Mouse (Mus musculus): Measurements from ENCODE around the gene Mettl9.
"Not testable (repeated sequence)": the region's sequence is repeated elsewhere in the genome, so short reads cannot be mapped to it uniquely, and the experiment has no call there.

The Mettl9 gene

GRCm38 (mm10) chr7:121033856-121034652, at the start of gene Mettl9:
TSS of gene Mettl9 (plus strand) at chr7:121034445.
- DNase-seq (ENCODE audit: low read depth, low spot score): peak; percentile 96

- no peak for DNase-seq (ENCODE audit: low read depth, low spot score)
Observed at GRCm38 (mm10) chr7:120991191-120991590, 43.1 kb upstream of the Mettl9 start.

- no peak for DNase-seq (ENCODE audit: low read depth, low spot score)
Observed at GRCm38 (mm10) chr7:120999021-120999530, 35.2 kb upstream of the Mettl9 start.

GRCm38 (mm10) chr7:121000065-121000822, 34.0 kb upstream of the Mettl9 start:
- DNase-seq (ENCODE audit: low read depth, low spot score): no peak

GRCm38 (mm10) chr7:121001879-121002278, 32.4 kb upstream of the Mettl9 start:
- no peak for DNase-seq (ENCODE audit: low read depth, low spot score)

GRCm38 (mm10) chr7:121002407-121002928, 31.8 kb upstream of the Mettl9 start:
- no peak for DNase-seq (ENCODE audit: low read depth, low spot score)

- no peak for DNase-seq (ENCODE audit: low read depth, low spot score)
Observed at GRCm38 (mm10) chr7:121003793-121004418, 30.3 kb upstream of the Mettl9 start.

- no peak for DNase-seq (ENCODE audit: low read depth, low spot score)
Observed at GRCm38 (mm10) chr7:121011794-121012689, 22.2 kb upstream of the Mettl9 start.

GRCm38 (mm10) chr7:121014486-121014885, 19.8 kb upstream of the Mettl9 start:
- no peak for DNase-seq (ENCODE audit: low read depth, low spot score)

GRCm38 (mm10) chr7:121018778-121019177, 15.5 kb upstream of the Mettl9 start:
- DNase-seq (ENCODE audit: low read depth, low spot score): no peak

GRCm38 (mm10) chr7:121020277-121020676, 14.0 kb upstream of the Mettl9 start:
- peak; percentile 41 for DNase-seq (ENCODE audit: low read depth, low spot score)

- no peak for DNase-seq (ENCODE audit: low read depth, low spot score)
Observed at GRCm38 (mm10) chr7:121025221-121026008, 8.8 kb upstream of the Mettl9 start.

GRCm38 (mm10) chr7:121026300-121026699, 7.9 kb upstream of the Mettl9 start:
- no peak for DNase-seq (ENCODE audit: low read depth, low spot score)

- DNase-seq (ENCODE audit: low read depth, low spot score): not testable (repeated sequence)
Observed at GRCm38 (mm10) chr7:121029947-121030346, 4.3 kb upstream of the Mettl9 start.

GRCm38 (mm10) chr7:121034701-121035141, 476 bp downstream of the Mettl9 start:
- DNase-seq (ENCODE audit: low read depth, low spot score): no peak

- DNase-seq (ENCODE audit: low read depth, low spot score): peak; percentile 20
Observed at GRCm38 (mm10) chr7:121035161-121035721, 996 bp downstream of the Mettl9 start.

GRCm38 (mm10) chr7:121040595-121040994, 6.3 kb downstream of the Mettl9 start:
- DNase-seq (ENCODE audit: low read depth, low spot score): no peak

- no peak for DNase-seq (ENCODE audit: low read depth, low spot score)
Observed at GRCm38 (mm10) chr7:121041989-121042388, 7.7 kb downstream of the Mettl9 start.

GRCm38 (mm10) chr7:121043004-121043403, 8.8 kb downstream of the Mettl9 start:
- no peak for DNase-seq (ENCODE audit: low read depth, low spot score)

GRCm38 (mm10) chr7:121043510-121043909, 9.3 kb downstream of the Mettl9 start:
- no peak for DNase-seq (ENCODE audit: low read depth, low spot score)
